Mouse (Mus musculus) midbrain, postnatal 0 days (tissue): Measurements from ENCODE around the gene Slc10a4. TPM values are rescaled to one million over a fixed set of nuclear protein-coding genes. Genes with fewer than 3 reads are reported as not detected.
A peak's percentile ranks its signal among the peaks of the same experiment; 100 is the strongest.

Experiments used
- ATAC-seq: fragments of 200-750 bp; cut with Nextera tagmentation; 2 replicates; pipeline ENCODE4 v1.8.0; 2017; ENCODE audit warnings: moderate number of reproducible peaks, mild to moderate bottlenecking, moderate TSS enrichment, moderate library complexity; ENCODE audit not compliant: low FRiP score
- DNase-seq: peaks from one replicate; pipeline ENCODE4 v3.0.0-alpha.2; 2015; ENCODE audit warnings: low spot score
- H3K27ac ChIP-seq: fragments of 300-500 bp; sonication (generic); 2 replicates; pipeline ENCODE4 v1.5.1; 2014; ENCODE audit warnings: low read depth, mild to moderate bottlenecking, low read length, mixed read lengths
- H3K27me3 ChIP-seq: fragments of 300-500 bp; sonication (generic); 2 replicates; pipeline ENCODE4 v1.6.1; 2014; ENCODE audit warnings: low read length, control low read depth, mixed read lengths; ENCODE audit not compliant: insufficient read depth
- H3K36me3 ChIP-seq: fragments of 300-500 bp; sonication (generic); 2 replicates; pipeline ENCODE4 v1.6.1; 2014; ENCODE audit warnings: low read length, control low read depth, mixed read lengths; ENCODE audit not compliant: insufficient read depth
- H3K4me1 ChIP-seq: fragments of 300-500 bp; sonication (generic); 2 replicates; pipeline ENCODE4 v1.6.1; 2014; ENCODE audit warnings: mild to moderate bottlenecking, control low read depth, antibody characterized with exemption, low read length, mixed read lengths; ENCODE audit not compliant: insufficient read depth
- H3K4me2 ChIP-seq: fragments of 300-500 bp; sonication (generic); 2 replicates; pipeline ENCODE4 v1.6.1; 2014; ENCODE audit warnings: low read depth, mild to moderate bottlenecking, low read length, mixed read lengths; ENCODE audit not compliant: poor library complexity, severe bottlenecking
- H3K4me3 ChIP-seq: fragments of 300-500 bp; sonication (generic); 2 replicates; pipeline ENCODE4 v1.5.1; 2014; ENCODE audit warnings: low read depth, mild to moderate bottlenecking, low read length, moderate library complexity
- H3K9ac ChIP-seq: fragments of 300-500 bp; sonication (generic); replicated peaks from 2 replicates; pipeline ENCODE4 v1.6.1; 2014; ENCODE audit warnings: mild to moderate bottlenecking, low read length, moderate library complexity, mixed read lengths; ENCODE audit not compliant: poor library complexity, severe bottlenecking
- H3K9me3 ChIP-seq: fragments of 300-500 bp; sonication (generic); 2 replicates; pipeline ENCODE4 v1.6.1; 2016; ENCODE audit warnings: low read length, control low read depth
- CTCF ChIP-seq: IDR thresholded peaks from 2 replicates; pipeline ENCODE4 v1.5.1; 2016; ENCODE audit warnings: antibody characterized with exemption, mild to moderate bottlenecking
- WGBS: fragments of 180-500 bp; shearing (Covaris S2); extraction: QIAGEN DNeasy Blood & Tissue Kit; methylation state at CpG from one replicate; pipeline ENCODE4 v1.1.7; 2014; 5-methylcytosine and 5-hydroxymethylcytosine counted together
- polyA plus RNA-seq: library from polyadenylated mRNA; unstranded; fragments of >200 nt; fragmentation: Nextera tagmentation; extraction: Ambion mirVana; gene quantifications from 2 replicates; pipeline ENCODE4 v1.2.1, GENCODE M21; 2015
- total RNA-seq: library from RNA; depleted of rRNA; stranded (reverse); fragments of >200 nt; gene quantifications from 2 replicates; pipeline ENCODE4 v1.2.3, GENCODE M21; 2014

The Slc10a4 gene
- total and polyA plus RNA-seq, 2 experiments from 2014 or later: 19.9 to 24.4 TPM

- no peak within 1 kb of the TSS for H3K9ac ChIP-seq
- H3K9me3 ChIP-seq: no peaks in the 10 kb centered on the region
- H3K27me3 ChIP-seq: no peaks in the 10 kb centered on the region
- H3K4me3 ChIP-seq: no peak within 1 kb of the TSS
- no peak within 1 kb of the TSS for H3K27ac ChIP-seq
- ATAC-seq: no peak
- TF ChIP-seq CTCF: no peak
- no peak for DNase-seq
- H3K4me2 ChIP-seq: no peak within 1 kb of the TSS
- 96% methylated on average over 7 of the region's 7 CpGs for WGBS
- no peaks in the 10 kb centered on the region for H3K4me1 ChIP-seq
- peaks cover 20% of the 10 kb centered on the region; the same call in 1 of the 2 replicates for H3K36me3 ChIP-seq
These were observed 32.1 kb upstream of the Slc10a4 start, which contains the start of gene Gm10135 for GRCm38 (mm10) chr5:72974602-72975001. Gene Gm10135, minus strand, starts transcription at chr5:72974702.

DNA sequence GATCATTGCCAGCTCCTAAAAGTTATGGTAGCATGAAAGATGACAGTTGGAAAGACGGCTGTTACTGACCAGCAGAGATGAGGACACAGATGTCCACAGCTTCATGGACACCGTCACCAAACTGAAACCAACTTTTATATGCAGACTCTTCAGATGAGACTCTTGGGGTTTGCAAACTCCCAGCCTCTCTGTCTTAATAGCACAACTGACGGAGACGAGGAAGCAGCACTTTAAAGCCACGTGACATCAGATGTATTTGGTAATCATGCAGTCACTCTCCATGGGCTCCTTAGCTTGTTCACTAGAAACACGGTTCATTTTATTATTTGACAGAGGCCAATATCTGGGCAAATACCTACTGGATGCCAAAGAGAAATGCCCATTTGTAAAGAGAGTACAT is 30.7 kb upstream of the Slc10a4 start:
- no peak for TF ChIP-seq CTCF
- H3K4me2 ChIP-seq: no peak overlapping the region
- H3K4me3 ChIP-seq: no peak overlapping the region
- no peaks in the 10 kb centered on the region for H3K27me3 ChIP-seq
- ATAC-seq (no peak), DNase-seq (no peak)
- H3K27ac ChIP-seq: no peak overlapping the region
- H3K9me3 ChIP-seq: no peaks in the 10 kb centered on the region
- 94% methylated on average over 6 of the region's 6 CpGs for WGBS
- no peaks in the 10 kb centered on the region for H3K4me1 ChIP-seq
- H3K36me3 ChIP-seq: peaks cover 20% of the 10 kb centered on the region; the same call in 1 of the 2 replicates
- no peak overlapping the region for H3K9ac ChIP-seq

- Histone ChIP-seq H3K9me3 (no peaks in the 10 kb centered on the region), H3K27me3 (no peaks in the 10 kb centered on the region), H3K36me3 (peaks cover 17% of the 10 kb centered on the region; the same call in 1 of the 2 replicates), H3K9ac (no peak overlapping the region), H3K27ac (no peak overlapping the region), H3K4me1 (no peaks in the 10 kb centered on the region), H3K4me2 (no peak overlapping the region), H3K4me3 (no peak overlapping the region)
- ATAC-seq: no peak
- 84% methylated on average over 4 of the region's 4 CpGs for WGBS
- no peak for TF ChIP-seq CTCF
- no peak for DNase-seq
These were observed 30.1 kb upstream of the Slc10a4 start for GRCm38 (mm10) chr5:72976539-72976938.

DNA sequence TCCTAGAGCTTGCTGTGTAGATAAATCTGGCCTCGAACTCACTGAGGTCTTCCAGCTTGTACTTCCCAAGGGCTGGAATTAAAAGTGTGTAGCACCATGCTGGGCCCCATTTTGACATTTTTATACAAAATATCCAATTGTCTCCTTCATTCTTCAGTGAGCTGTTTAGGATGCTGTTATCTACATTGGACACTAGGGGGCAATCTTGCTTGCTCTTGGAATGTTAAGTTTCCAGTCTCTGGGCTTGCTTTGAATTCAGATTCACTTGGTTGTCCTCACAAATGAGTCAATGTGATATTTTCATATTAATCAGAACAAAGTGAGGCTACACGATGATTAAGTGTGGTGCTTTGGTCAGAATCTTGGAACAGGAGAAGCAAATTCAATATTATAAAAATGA is 22.6 kb upstream of the Slc10a4 start:
- TF ChIP-seq CTCF: peak; percentile 94
- ATAC-seq (no peak), DNase-seq (peak; percentile 90)
- no peak overlapping the region for H3K4me2 ChIP-seq
- no peaks in the 10 kb centered on the region for H3K9me3 ChIP-seq
- H3K4me3 ChIP-seq: no peak overlapping the region
- WGBS: 5% methylated on average over 2 of the region's 2 CpGs
- H3K27ac ChIP-seq: no peak overlapping the region
- no peaks in the 10 kb centered on the region for H3K27me3 ChIP-seq
- H3K36me3 ChIP-seq: no peaks in the 10 kb centered on the region
- no peak overlapping the region for H3K9ac ChIP-seq
- H3K4me1 ChIP-seq: no peaks in the 10 kb centered on the region

DNA sequence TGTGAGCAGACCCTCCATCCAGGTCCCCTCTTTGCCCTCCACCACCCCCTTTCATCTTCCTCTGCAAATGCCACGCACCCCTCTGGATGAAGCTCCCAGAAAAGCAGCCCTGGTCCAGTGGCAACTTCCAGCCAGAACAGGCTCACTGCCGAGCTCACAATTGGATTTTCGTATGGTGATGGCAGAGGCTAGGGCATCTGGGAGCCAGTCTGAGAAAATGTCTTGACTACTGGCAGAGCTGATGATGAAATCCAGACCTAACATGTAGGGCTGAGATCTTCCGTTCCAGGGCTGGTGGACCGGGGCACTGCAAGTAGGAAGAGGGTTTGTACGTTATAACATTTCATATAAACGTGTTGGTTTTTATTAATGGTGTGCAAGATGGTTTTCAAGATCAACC is 18.9 kb upstream of the Slc10a4 start:
- TF ChIP-seq CTCF: no peak
- Histone ChIP-seq H3K4me1 (no peaks in the 10 kb centered on the region), H3K9me3 (no peaks in the 10 kb centered on the region), H3K36me3 (no peaks in the 10 kb centered on the region), H3K27ac (no peak overlapping the region), H3K27me3 (no peaks in the 10 kb centered on the region), H3K4me3 (no peak overlapping the region), H3K9ac (no peak overlapping the region), H3K4me2 (no peak overlapping the region)
- WGBS: 87% methylated on average over 7 of the region's 7 CpGs
- DNase-seq (no peak), ATAC-seq (no peak)

DNA sequence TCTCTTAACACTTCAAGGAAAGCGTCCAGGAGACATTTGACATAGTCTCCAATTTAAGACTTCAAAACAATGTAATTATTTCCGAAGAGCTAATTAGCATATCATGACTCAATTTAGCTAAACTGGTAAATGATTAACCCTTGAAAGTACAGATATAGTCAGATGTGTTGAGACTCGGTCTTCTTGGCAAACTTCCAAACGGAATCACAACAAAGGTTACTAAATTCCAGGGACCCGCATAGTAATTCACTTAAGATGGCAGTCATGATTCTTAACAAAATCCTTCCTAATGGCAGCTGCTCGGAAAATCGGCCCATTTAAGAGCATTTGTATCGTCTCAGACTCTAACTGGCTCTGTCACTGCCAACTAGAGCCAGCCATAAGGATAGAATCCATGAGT is 16.9 kb upstream of the Slc10a4 start:
- H3K4me2 ChIP-seq: no peak overlapping the region
- no peak overlapping the region for H3K4me3 ChIP-seq
- no peak for ATAC-seq
- 60% methylated on average over 8 of the region's 8 CpGs for WGBS
- H3K36me3 ChIP-seq: no peaks in the 10 kb centered on the region
- no peak for TF ChIP-seq CTCF
- H3K27me3 ChIP-seq: no peaks in the 10 kb centered on the region
- DNase-seq: no peak
- no peak overlapping the region for H3K9ac ChIP-seq
- no peak overlapping the region for H3K27ac ChIP-seq
- no peaks in the 10 kb centered on the region for H3K9me3 ChIP-seq
- no peaks in the 10 kb centered on the region for H3K4me1 ChIP-seq
